Mouse (Mus musculus) midbrain, postnatal 0 days (tissue): ENCODE data around the gene Map3k9. TPM values are rescaled to one million over a fixed set of nuclear protein-coding genes. Genes with fewer than 3 reads are reported as not detected.

Experiments used
- ATAC-seq: fragments of 200-750 bp; cut with Nextera tagmentation; 2 replicates; pipeline ENCODE4 v1.8.0; 2017; ENCODE audit warnings: moderate number of reproducible peaks, mild to moderate bottlenecking, moderate TSS enrichment, moderate library complexity; ENCODE audit not compliant: low FRiP score
- DNase-seq: peaks from one replicate; pipeline ENCODE4 v3.0.0-alpha.2; 2015; ENCODE audit warnings: low spot score
- H3K27ac ChIP-seq: fragments of 300-500 bp; sonication (generic); 2 replicates; pipeline ENCODE4 v1.5.1; 2014; ENCODE audit warnings: low read depth, mild to moderate bottlenecking, low read length, mixed read lengths
- H3K27me3 ChIP-seq: fragments of 300-500 bp; sonication (generic); 2 replicates; pipeline ENCODE4 v1.6.1; 2014; ENCODE audit warnings: low read length, control low read depth, mixed read lengths; ENCODE audit not compliant: insufficient read depth
- H3K36me3 ChIP-seq: fragments of 300-500 bp; sonication (generic); 2 replicates; pipeline ENCODE4 v1.6.1; 2014; ENCODE audit warnings: low read length, control low read depth, mixed read lengths; ENCODE audit not compliant: insufficient read depth
- H3K4me1 ChIP-seq: fragments of 300-500 bp; sonication (generic); 2 replicates; pipeline ENCODE4 v1.6.1; 2014; ENCODE audit warnings: mild to moderate bottlenecking, control low read depth, antibody characterized with exemption, low read length, mixed read lengths; ENCODE audit not compliant: insufficient read depth
- H3K4me2 ChIP-seq: fragments of 300-500 bp; sonication (generic); 2 replicates; pipeline ENCODE4 v1.6.1; 2014; ENCODE audit warnings: low read depth, mild to moderate bottlenecking, low read length, mixed read lengths; ENCODE audit not compliant: poor library complexity, severe bottlenecking
- H3K4me3 ChIP-seq: fragments of 300-500 bp; sonication (generic); 2 replicates; pipeline ENCODE4 v1.5.1; 2014; ENCODE audit warnings: low read depth, mild to moderate bottlenecking, low read length, moderate library complexity
- H3K9ac ChIP-seq: fragments of 300-500 bp; sonication (generic); replicated peaks from 2 replicates; pipeline ENCODE4 v1.6.1; 2014; ENCODE audit warnings: mild to moderate bottlenecking, low read length, moderate library complexity, mixed read lengths; ENCODE audit not compliant: poor library complexity, severe bottlenecking
- H3K9me3 ChIP-seq: fragments of 300-500 bp; sonication (generic); 2 replicates; pipeline ENCODE4 v1.6.1; 2016; ENCODE audit warnings: low read length, control low read depth
- CTCF ChIP-seq: IDR thresholded peaks from 2 replicates; pipeline ENCODE4 v1.5.1; 2016; ENCODE audit warnings: antibody characterized with exemption, mild to moderate bottlenecking
- WGBS: fragments of 180-500 bp; shearing (Covaris S2); extraction: QIAGEN DNeasy Blood & Tissue Kit; methylation state at CpG from one replicate; pipeline ENCODE4 v1.1.7; 2014; 5-methylcytosine and 5-hydroxymethylcytosine counted together
- polyA plus RNA-seq: library from polyadenylated mRNA; unstranded; fragments of >200 nt; fragmentation: Nextera tagmentation; extraction: Ambion mirVana; gene quantifications from 2 replicates; pipeline ENCODE4 v1.2.1, GENCODE M21; 2015
- total RNA-seq: library from RNA; depleted of rRNA; stranded (reverse); fragments of >200 nt; gene quantifications from 2 replicates; pipeline ENCODE4 v1.2.3, GENCODE M21; 2014; rRNA removed

Map3k9 gene
- total and polyA plus RNA-seq, 2 experiments from 2014 or later, result 9.3 to 67.1 TPM

DNA sequence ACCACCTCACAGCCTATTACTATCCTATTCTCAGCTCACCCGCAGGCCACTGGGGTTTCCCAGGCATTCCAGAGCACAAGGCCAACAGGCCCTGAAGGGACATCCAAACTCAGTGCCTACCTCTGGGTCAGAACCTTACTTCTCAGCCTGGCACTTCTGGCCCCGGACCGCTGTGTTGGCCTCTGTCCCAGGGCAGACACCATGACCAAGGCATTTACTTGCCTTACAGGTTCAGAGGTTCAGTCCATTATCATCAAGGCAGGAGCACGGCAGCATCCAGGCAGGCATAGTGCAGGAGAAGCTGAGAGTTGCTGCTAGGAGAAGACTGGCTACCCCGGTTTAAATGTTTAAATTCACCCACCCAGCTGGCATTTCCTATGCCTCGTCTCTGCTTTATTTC is 96.9 kb downstream of the Map3k9 start:
- H3K9me3 ChIP-seq, result no peaks in the 10 kb centered on the region
- H3K9ac ChIP-seq, result no peak overlapping the region
- no peak overlapping the region for H3K4me2 ChIP-seq
- H3K4me3 ChIP-seq, result no peak overlapping the region
- no peaks in the 10 kb centered on the region for H3K36me3 ChIP-seq
- TF ChIP-seq CTCF, result no peak
- H3K4me1 ChIP-seq, result no peaks in the 10 kb centered on the region
- H3K27ac ChIP-seq, result no peak overlapping the region
- ATAC-seq, result no peak
- WGBS, result 81% methylated on average over 6 of the region's 6 CpGs
- no peak for DNase-seq
- no peaks in the 10 kb centered on the region for H3K27me3 ChIP-seq

GRCm38 (mm10) chr12:81683395-81683794 is 97.6 kb downstream of the Map3k9 start:
- Histone ChIP-seq H3K4me1 (no peaks in the 10 kb centered on the region), H3K4me3 (no peak overlapping the region), H3K27ac (no peak overlapping the region), H3K9ac (no peak overlapping the region), H3K9me3 (no peaks in the 10 kb centered on the region), H3K27me3 (no peaks in the 10 kb centered on the region), H3K4me2 (no peak overlapping the region), H3K36me3 (no peaks in the 10 kb centered on the region)
- WGBS, result 79% methylated on average over 11 of the region's 11 CpGs
- no peak for ATAC-seq
- no peak for TF ChIP-seq CTCF
- DNase-seq, result no peak

- no peak for TF ChIP-seq CTCF
- Histone ChIP-seq H3K4me3 (no peak overlapping the region), H3K4me2 (no peak overlapping the region), H3K9me3 (no peaks in the 10 kb centered on the region), H3K9ac (no peak overlapping the region), H3K4me1 (no peaks in the 10 kb centered on the region), H3K27ac (no peak overlapping the region), H3K27me3 (no peaks in the 10 kb centered on the region), H3K36me3 (no peaks in the 10 kb centered on the region)
- no peak for ATAC-seq
- no peak for DNase-seq
- WGBS, result 68% methylated on average over 7 of the region's 7 CpGs
These were observed 101.0 kb downstream of the Map3k9 start for GRCm38 (mm10) chr12:81679807-81680529.

GRCm38 (mm10) chr12:81675557-81675956 is 105.4 kb downstream of the Map3k9 start:
- ATAC-seq (no peak), DNase-seq (no peak)
- Histone ChIP-seq H3K4me3 (no peak overlapping the region), H3K4me2 (no peak overlapping the region), H3K9ac (no peak overlapping the region), H3K9me3 (no peaks in the 10 kb centered on the region), H3K36me3 (no peaks in the 10 kb centered on the region), H3K27ac (no peak overlapping the region), H3K4me1 (no peaks in the 10 kb centered on the region), H3K27me3 (no peaks in the 10 kb centered on the region)
- WGBS, result 16% methylated on average over 2 of the region's 2 CpGs
- no peak for TF ChIP-seq CTCF

Other genes with a start within 250 kb of the Map3k9 start
- gene Gm20498, start 248.3 kb downstream of the Map3k9 start, total RNA-seq, result 11.4 and 26.7 TPM in 2 replicates
- 46.8 and 48.0 TPM in 2 replicates for gene Gm20498, start 248.3 kb downstream of the Map3k9 start, polyA plus RNA-seq
- 26.5 and 28.8 TPM in 2 replicates for gene Synj2bp, start 248.3 kb downstream of the Map3k9 start, total RNA-seq
- gene Synj2bp, start 248.3 kb downstream of the Map3k9 start, polyA plus RNA-seq, result 22.0 and 25.5 TPM in 2 replicates
- 0.38 and 1.5 TPM in 2 replicates for gene Adam21, start 212.7 kb downstream of the Map3k9 start, total RNA-seq
- 0.48 and 0.60 TPM in 2 replicates for gene Adam21, start 212.7 kb downstream of the Map3k9 start, polyA plus RNA-seq
- gene Med6, start 186.2 kb downstream of the Map3k9 start, total RNA-seq, result 23.5 and 36.1 TPM in 2 replicates
- 30.5 and 31.2 TPM in 2 replicates for gene Med6, start 186.2 kb downstream of the Map3k9 start, polyA plus RNA-seq
- gene Ttc9, start 149.9 kb downstream of the Map3k9 start, total RNA-seq, result 58.4 and 60.2 TPM in 2 replicates
- gene Ttc9, start 149.9 kb downstream of the Map3k9 start, polyA plus RNA-seq, result 16.3 and 16.7 TPM in 2 replicates
- gene Pcnx, start 78.8 kb upstream of the Map3k9 start, total RNA-seq, result 46.6 TPM in 2 replicates
- gene Pcnx, start 78.8 kb upstream of the Map3k9 start, polyA plus RNA-seq, result 4.8 and 8.2 TPM in 2 replicates